Mouse (Mus musculus) CH12F3 (cell line): ENCODE data around the gene Vmn1r23.
"Not testable (repeated sequence)": the region's sequence is repeated elsewhere in the genome, so short reads cannot be mapped to it uniquely, and the experiment has no call there.

Experiments
- in situ Hi-C: fragments of 300-500 bp; cut with MboI; formaldehyde crosslinking; loops from 2 replicates; pipeline ENCODE4 v1.14.3; 2020; ENCODE audit warnings: low sequenced_read_pairs

Vmn1r23 gene

GRCm38 (mm10) chr6:57926738-57927137 lies at the start of gene Vmn1r23:
Gene Vmn1r23 (minus strand): TSS chr6:57926838.
- in situ Hi-C loops: no loop called here

GRCm38 (mm10) chr6:57961403-57961802 lies 34.8 kb upstream of the Vmn1r23 start, which contains the start of gene Vmn1r24:
Gene Vmn1r24 (minus strand): TSS chr6:57961503.
- in situ Hi-C loops: not testable (repeated sequence)

GRCm38 (mm10) chr6:57907928-57908327 lies 18.7 kb downstream of the Vmn1r23 start, which contains the start of gene Vmn1r22:
Gene Vmn1r22 (minus strand): TSS chr6:57908028.
- in situ Hi-C loops: no loop called here
